ENCODE assay signal across 11 mouse cellular contexts in genomic region chr8:11559511-11559910, GRCm38 (mm10). TPM values are rescaled to one million over a fixed set of nuclear protein-coding genes. Genes with fewer than 3 reads are reported as not detected.
DNase-seq lines count a peak whose midpoint lies in the region; ATAC-seq and TF ChIP-seq lines count a peak whose summit lies in the region.
"Had no signal": no experiment of that assay in that cellular context is flagged by ENCODE, and none has a peak within 500 bp of the region (broad histone marks: within the 10 kb centered on the region; RNA-seq: fewer than 3 reads in every experiment).

No protein-coding gene starts in this region.

- peak overlapping the region; percentile 68; the same call in 1 of the 2 replicates for H3K9ac ChIP-seq in heart, embryonic 15.5 days
- no peak overlapping the region for H3K9ac ChIP-seq in midbrain, embryonic 12.5 days (replicated peaks)
- H3K9ac ChIP-seq in midbrain, postnatal 0 days (replicated peaks; ENCODE audit: low read length, poor library complexity, severe bottlenecking): no peak overlapping the region
- no peak overlapping the region for H3K9ac ChIP-seq in intestine, postnatal 0 days (ENCODE audit: low read depth, low read length)
- no peak overlapping the region for H3K9ac ChIP-seq in stomach, embryonic 15.5 days

- no peaks in the 10 kb centered on the region for H3K9me3 ChIP-seq in heart, embryonic 15.5 days (replicated peaks)
- H3K9me3 ChIP-seq in midbrain, embryonic 12.5 days: 0 out of 2 replicates have a peak, but pooled peaks cover 1% of the 10 kb centered on the region
- no peaks in the 10 kb centered on the region for H3K9me3 ChIP-seq in midbrain, postnatal 0 days (ENCODE audit: low read length)
- no peaks in the 10 kb centered on the region for H3K9me3 ChIP-seq in intestine, postnatal 0 days (ENCODE audit: control insufficient read depth)
- no peaks in the 10 kb centered on the region for H3K9me3 ChIP-seq in stomach, embryonic 15.5 days

- no peaks in the 10 kb centered on the region for H3K27me3 ChIP-seq in heart, embryonic 15.5 days
- no peaks in the 10 kb centered on the region for H3K27me3 ChIP-seq in midbrain, embryonic 12.5 days
- H3K27me3 ChIP-seq in midbrain, postnatal 0 days (ENCODE audit: insufficient read depth, low read length): no peaks in the 10 kb centered on the region
- no peaks in the 10 kb centered on the region for H3K27me3 ChIP-seq in intestine, postnatal 0 days (replicated peaks; ENCODE audit: control insufficient read depth, insufficient read depth, low read length)
- H3K27me3 ChIP-seq in stomach, embryonic 15.5 days (replicated peaks): no peaks in the 10 kb centered on the region

- intact Hi-C loops in heart, postnatal 36 days (cut with DNase I): loop anchor here (2.0 to 10.0 kb wide), 3 partner anchors 75 to 1545 kb away; partner anchors contain the start of genes Ankrd10, Cul4a and Pcid2

- H3K27ac ChIP-seq in heart, embryonic 15.5 days: no peak overlapping the region
- H3K27ac ChIP-seq in midbrain, embryonic 12.5 days (replicated peaks): no peak overlapping the region
- H3K27ac ChIP-seq in midbrain, postnatal 0 days (ENCODE audit: low read depth, low read length): no peak overlapping the region
- H3K27ac ChIP-seq in intestine, postnatal 0 days (ENCODE audit: low read depth, low read length): no peak overlapping the region
- no peak overlapping the region for H3K27ac ChIP-seq in stomach, embryonic 15.5 days
- H3K27ac ChIP-seq: left cerebral cortex, adult 2 months had no signal

- H3K4me3 ChIP-seq in heart, embryonic 15.5 days: peak overlapping the region; percentile 98
- no peak overlapping the region for H3K4me3 ChIP-seq in midbrain, embryonic 12.5 days
- H3K4me3 ChIP-seq in midbrain, postnatal 0 days (ENCODE audit: low read depth, low read length): no peak overlapping the region
- H3K4me3 ChIP-seq in intestine, postnatal 0 days (ENCODE audit: low read depth, low read length): no peak overlapping the region
- H3K4me3 ChIP-seq in stomach, embryonic 15.5 days (replicated peaks): no peak overlapping the region

- H3K4me2 ChIP-seq in heart, embryonic 15.5 days: peak overlapping the region; percentile 59
- H3K4me2 ChIP-seq in midbrain, embryonic 12.5 days (replicated peaks): peak overlapping the region; percentile 67
- no peak overlapping the region for H3K4me2 ChIP-seq in midbrain, postnatal 0 days (ENCODE audit: low read depth, low read length, poor library complexity, severe bottlenecking)
- H3K4me2 ChIP-seq in intestine, postnatal 0 days (replicated peaks; ENCODE audit: low read depth): peak overlapping the region; percentile 71; the same call in 1 of the 2 replicates
- H3K4me2 ChIP-seq in stomach, embryonic 15.5 days: peak overlapping the region; percentile 62; the same call in 1 of the 2 replicates

- no peak for DNase-seq in heart, postnatal 36 days
- DNase-seq in midbrain, postnatal 0 days (ENCODE audit: low spot score): no peak
- DNase-seq in gastrocnemius, adult 18-20 months (ENCODE audit: low spot score): no peak
- no peak for DNase-seq in testis, postnatal 10 days (ENCODE audit: low spot score)
- DNase-seq: adrenal gland, adult 2 months; thymus, postnatal 4 days had no signal

- no peak for ATAC-seq in heart, embryonic 15.5 days (replicated peaks; ENCODE audit: insufficient number of reproducible peaks, insufficient read depth, low FRiP score, low read depth)
- no peak for ATAC-seq in midbrain, embryonic 12.5 days (ENCODE audit: low FRiP score, low read depth)
- no peak for ATAC-seq in midbrain, postnatal 0 days (ENCODE audit: low FRiP score)
- ATAC-seq in intestine, postnatal 0 days: no peak
- no peak for ATAC-seq in stomach, embryonic 15.5 days (ENCODE audit: insufficient read depth, low FRiP score, low read depth)

- 54% methylated on average over 3 of the region's 3 CpGs for WGBS in heart, embryonic 15.5 days
- 78% methylated on average over 3 of the region's 3 CpGs for WGBS in midbrain, embryonic 12.5 days
- 83% methylated on average over 3 of the region's 3 CpGs for WGBS in midbrain, postnatal 0 days
- 72% methylated on average over 3 of the region's 3 CpGs for WGBS in intestine, postnatal 0 days
- 64% methylated on average over 3 of the region's 3 CpGs for WGBS in stomach, embryonic 15.5 days

- TF ChIP-seq CTCF in midbrain, postnatal 0 days (IDR thresholded peaks at IDR 0.05): no peak
- TF ChIP-seq CTCF in intestine, postnatal 0 days (IDR thresholded peaks at IDR 0.05; ENCODE audit: low read depth): no peak

- peaks cover 17% of the 10 kb centered on the region for H3K4me1 ChIP-seq in heart, embryonic 15.5 days (replicated peaks)
- H3K4me1 ChIP-seq in midbrain, embryonic 12.5 days: peaks cover 16% of the 10 kb centered on the region
- no peaks in the 10 kb centered on the region for H3K4me1 ChIP-seq in midbrain, postnatal 0 days (ENCODE audit: insufficient read depth, low read length)
- H3K4me1 ChIP-seq in intestine, postnatal 0 days (replicated peaks; ENCODE audit: control insufficient read depth, insufficient read depth, low read length): peaks cover 6% of the 10 kb centered on the region; the same call in 1 of the 2 replicates
- H3K4me1 ChIP-seq in stomach, embryonic 15.5 days: peaks cover 14% of the 10 kb centered on the region; the same call in 1 of the 2 replicates

- H3K36me3 ChIP-seq in heart, embryonic 15.5 days: peaks cover 19% of the 10 kb centered on the region
- H3K36me3 ChIP-seq in midbrain, embryonic 12.5 days: peaks cover 28% of the 10 kb centered on the region
- peaks cover 18% of the 10 kb centered on the region for H3K36me3 ChIP-seq in midbrain, postnatal 0 days (ENCODE audit: insufficient read depth, low read length)
- peaks cover 22% of the 10 kb centered on the region for H3K36me3 ChIP-seq in intestine, postnatal 0 days (ENCODE audit: control insufficient read depth, insufficient read depth)
- H3K36me3 ChIP-seq in stomach, embryonic 15.5 days: peaks cover 23% of the 10 kb centered on the region

RNA-seq across cellular contexts. Expression of gene Ing1, which starts 4.1 kb away (rescaled TPM):
- polyA plus RNA-seq in heart, embryonic 15.5 days (2015; fragmentation: Nextera tagmentation; extraction: Ambion mirVana): 28.3 and 31.6 TPM in 2 replicates
- 10 to 100 TPM; 24.1 to 25.8 TPM for total RNA-seq in heart, postnatal 36 days (2021)
- polyA plus RNA-seq in midbrain, embryonic 12.5 days (2016; fragmentation: Nextera tagmentation; extraction: Ambion mirVana): 45.2 and 49.3 TPM in 2 replicates
- 17.8 and 20.7 TPM in 2 replicates for total RNA-seq in midbrain, postnatal 0 days (2014; rRNA removed)
- polyA plus RNA-seq in midbrain, postnatal 0 days (2015; fragmentation: Nextera tagmentation; extraction: Ambion mirVana): 36.2 and 39.0 TPM in 2 replicates
- polyA plus RNA-seq in intestine, postnatal 0 days (2015; fragmentation: Nextera tagmentation; extraction: Ambion mirVana): 19.5 and 20.2 TPM in 2 replicates
- polyA plus RNA-seq in stomach, embryonic 15.5 days (2015; fragmentation: Nextera tagmentation; extraction: Ambion mirVana): 38.4 and 40.3 TPM in 2 replicates
- total RNA-seq in gastrocnemius, adult 18-20 months (2021): 10 to 100 TPM; 11.6 to 14.4 TPM

RNA-seq across cellular contexts. Expression of gene Cars2, which starts 8.9 kb away (rescaled TPM):
- polyA plus RNA-seq in heart, embryonic 15.5 days (2015; fragmentation: Nextera tagmentation; extraction: Ambion mirVana): 26.2 and 30.9 TPM in 2 replicates
- total RNA-seq in heart, postnatal 36 days (2021): 10 to 100 TPM; 45.9 to 46.1 TPM
- 17.6 and 20.9 TPM in 2 replicates for polyA plus RNA-seq in midbrain, embryonic 12.5 days (2016; fragmentation: Nextera tagmentation; extraction: Ambion mirVana)
- total RNA-seq in midbrain, postnatal 0 days (2014; rRNA removed): 35.5 and 39.3 TPM in 2 replicates
- polyA plus RNA-seq in midbrain, postnatal 0 days (2015; fragmentation: Nextera tagmentation; extraction: Ambion mirVana): 19.5 and 20.1 TPM in 2 replicates
- polyA plus RNA-seq in intestine, postnatal 0 days (2015; fragmentation: Nextera tagmentation; extraction: Ambion mirVana): 10.0 and 12.6 TPM in 2 replicates
- polyA plus RNA-seq in stomach, embryonic 15.5 days (2015; fragmentation: Nextera tagmentation; extraction: Ambion mirVana): 27.4 and 29.2 TPM in 2 replicates
- 10 to 100 TPM; 13.6 to 15.4 TPM for total RNA-seq in gastrocnemius, adult 18-20 months (2021)
